Mouse (Mus musculus) testis, adult 10 weeks (tissue): ENCODE data around the gene Fasl. TPM values are rescaled to one million over a fixed set of nuclear protein-coding genes. Genes with fewer than 3 reads are reported as not detected.

ENCODE experiments used
- polyA plus RNA-seq: library from polyadenylated mRNA; stranded (reverse); fragments of 350-450 nt; fragmentation: Illumina TruSeq; extraction: RNeasy Lipid Tissue Mini Kit (QIAGEN cat#74804); gene quantifications from one replicate; pipeline ENCODE4 v1.2.3, GENCODE M21; 2014; ENCODE audit warnings: low read depth, low replicate concordance

Gene Fasl
- polyA plus RNA-seq, result 3.9 TPM

GRCm38 (mm10) chr1:161788339-161788738 lies at the start of gene Fasl:
Gene Fasl, minus strand, starts transcription at chr1:161788495.

Other genes with a start within 250 kb of the Fasl start
- gene Suco, start 88.2 kb upstream of the Fasl start, polyA plus RNA-seq, result 427 TPM
- gene Pigc, start 180.7 kb upstream of the Fasl start, polyA plus RNA-seq, result 50.6 TPM
- 76.3 TPM for gene 4930558K02Rik, start 191.1 kb upstream of the Fasl start, polyA plus RNA-seq